Mouse (Mus musculus) limb, embryonic 13.5 days (tissue): Measurements from ENCODE around the gene Cela2a. TPM values are rescaled to one million over a fixed set of nuclear protein-coding genes. Genes with fewer than 3 reads are reported as not detected.

Experiments used
- ATAC-seq: fragments of 200-750 bp; cut with Nextera tagmentation; 2 replicates; pipeline ENCODE4 v1.8.0; 2017; ENCODE audit warnings: low read depth, moderate number of reproducible peaks, moderate TSS enrichment; ENCODE audit not compliant: low FRiP score
- H3K27ac ChIP-seq: fragments of 300-500 bp; sonication (generic); 2 replicates; pipeline ENCODE4 v1.5.1; 2015; ENCODE audit warnings: inconsistent platforms, mild to moderate bottlenecking, moderate library complexity
- H3K27me3 ChIP-seq: fragments of 300-500 bp; sonication (generic); 2 replicates; pipeline ENCODE4 v1.6.1; 2015; ENCODE audit warnings: mild to moderate bottlenecking, inconsistent platforms
- H3K36me3 ChIP-seq: fragments of 300-500 bp; sonication (generic); 2 replicates; pipeline ENCODE4 v1.6.1; 2015; ENCODE audit warnings: inconsistent platforms, mild to moderate bottlenecking, moderate library complexity
- H3K4me1 ChIP-seq: fragments of 300-500 bp; sonication (generic); 2 replicates; pipeline ENCODE4 v1.6.1; 2015; ENCODE audit warnings: inconsistent platforms
- H3K4me2 ChIP-seq: fragments of 300-500 bp; sonication (generic); replicated peaks from 2 replicates; pipeline ENCODE4 v1.6.1; 2015; ENCODE audit warnings: inconsistent platforms, mild to moderate bottlenecking, moderate library complexity
- H3K4me3 ChIP-seq: fragments of 300-500 bp; sonication (generic); 2 replicates; pipeline ENCODE4 v1.5.1; 2015; ENCODE audit warnings: moderate library complexity, mild to moderate bottlenecking, inconsistent platforms
- H3K9ac ChIP-seq: fragments of 300-500 bp; sonication (generic); 2 replicates; pipeline ENCODE4 v1.6.1; 2015; ENCODE audit warnings: mild to moderate bottlenecking, inconsistent platforms
- H3K9me3 ChIP-seq: fragments of 300-500 bp; sonication (generic); 2 replicates; pipeline ENCODE4 v1.6.1; 2016; ENCODE audit warnings: inconsistent platforms
- WGBS: fragments of 180-500 bp; shearing (Covaris S2); methylation state at CpG from one replicate; pipeline ENCODE4 v1.1.7; 2015; 5-methylcytosine and 5-hydroxymethylcytosine counted together
- polyA plus RNA-seq: library from polyadenylated mRNA; unstranded; fragments of >200 nt; fragmentation: Nextera tagmentation; extraction: Ambion mirVana; gene quantifications from 2 replicates; pipeline ENCODE4 v1.2.1, GENCODE M21; 2015

Gene Cela2a
- polyA plus RNA-seq, 1 experiment from 2014 or later = not detected

- Histone ChIP-seq H3K4me1 (no peaks in the 10 kb centered on the region; the same call in 1 of the 2 replicates), H3K36me3 (peaks cover under 1% of the 10 kb centered on the region; the same call in 1 of the 2 replicates), H3K9ac (no peak overlapping the region), H3K4me2 (no peak overlapping the region), H3K4me3 (no peak overlapping the region), H3K27ac (no peak overlapping the region), H3K9me3 (no peaks in the 10 kb centered on the region), H3K27me3 (no peaks in the 10 kb centered on the region)
- ATAC-seq = no peak
- 80% methylated on average over 9 of the region's 9 CpGs for WGBS
Measured at GRCm38 (mm10) chr4:141853437-141853836, 27.5 kb upstream of the Cela2a start.

GRCm38 (mm10) chr4:141845999-141846398, 20.0 kb upstream of the Cela2a start, which contains the start of gene Ctrc:
TSS of gene Ctrc (minus strand) at chr4:141846359.
- no peak within 1 kb of the TSS for H3K27ac ChIP-seq

GRCm38 (mm10) chr4:141834536-141835095, 8.7 kb upstream of the Cela2a start:
- no peak for ATAC-seq
- no peak overlapping the region for H3K27ac ChIP-seq
- H3K9ac ChIP-seq = no peak overlapping the region
- 66% methylated on average over 5 of the region's 5 CpGs for WGBS
- H3K4me1 ChIP-seq = no peaks in the 10 kb centered on the region
- H3K4me2 ChIP-seq = no peak overlapping the region
- H3K27me3 ChIP-seq = no peaks in the 10 kb centered on the region
- H3K4me3 ChIP-seq = no peak overlapping the region
- H3K36me3 ChIP-seq = no peaks in the 10 kb centered on the region
- no peaks in the 10 kb centered on the region for H3K9me3 ChIP-seq

More at GRCm38 (mm10) chr4:141845999-141846398, 20.0 kb upstream of the Cela2a start, which contains the start of gene Ctrc:
- H3K4me1 ChIP-seq = no peaks in the 10 kb centered on the region
- no peak within 1 kb of the TSS for H3K4me3 ChIP-seq
- no peak within 1 kb of the TSS for H3K4me2 ChIP-seq
- H3K27me3 ChIP-seq = no peaks in the 10 kb centered on the region
- no peaks in the 10 kb centered on the region for H3K9me3 ChIP-seq
- no peak within 1 kb of the TSS for H3K9ac ChIP-seq
- 73% methylated on average over 6 of the region's 6 CpGs for WGBS
- no peak for ATAC-seq
- H3K36me3 ChIP-seq = no peaks in the 10 kb centered on the region

DNA sequence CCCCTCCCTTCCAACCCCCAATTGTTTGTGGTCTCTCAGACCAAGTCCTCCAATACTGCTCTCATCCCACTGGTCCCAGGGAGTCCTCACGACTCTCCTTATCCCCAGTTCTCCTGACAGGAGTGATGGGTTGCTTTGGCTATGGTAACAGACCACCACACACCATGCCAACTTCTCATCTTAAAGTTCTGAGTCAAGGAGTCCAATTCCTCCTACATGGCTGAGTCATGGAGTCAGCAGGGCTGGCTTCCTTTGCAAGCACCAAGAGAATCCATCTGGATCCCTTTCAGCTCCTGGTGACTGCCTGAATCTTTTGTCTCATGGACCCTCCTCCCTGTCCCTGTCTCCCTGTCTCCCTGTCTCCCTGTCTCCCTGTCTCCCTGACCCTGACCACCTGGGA, 8.0 kb upstream of the Cela2a start:
- no peak for ATAC-seq
- Histone ChIP-seq H3K27me3 (no peaks in the 10 kb centered on the region), H3K4me1 (no peaks in the 10 kb centered on the region), H3K36me3 (no peaks in the 10 kb centered on the region), H3K9ac (no peak overlapping the region), H3K4me3 (no peak overlapping the region), H3K27ac (no peak overlapping the region), H3K4me2 (no peak overlapping the region), H3K9me3 (no peaks in the 10 kb centered on the region)
- WGBS = 33% methylated on average over 1 of the region's 1 CpGs

DNA sequence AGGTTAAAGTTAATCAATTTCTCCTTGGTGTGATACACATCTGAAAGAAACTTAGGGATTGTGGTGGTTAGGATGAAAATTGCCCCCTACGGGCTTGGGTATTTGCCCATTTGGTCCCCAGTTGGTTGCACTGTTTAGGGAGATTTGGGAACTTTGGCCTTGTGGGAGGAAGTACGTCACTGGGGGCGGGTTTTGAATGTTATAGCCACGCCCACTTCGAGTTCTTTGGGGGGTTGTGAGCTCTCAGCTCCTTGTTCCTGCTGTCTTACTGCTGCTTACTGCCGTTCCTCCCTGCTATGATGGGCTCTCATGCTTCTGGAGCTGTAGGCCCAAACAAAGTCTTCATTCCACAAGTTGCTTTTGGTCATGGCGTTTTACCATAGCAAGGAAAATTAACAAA, 5.4 kb upstream of the Cela2a start:
- no peaks in the 10 kb centered on the region for H3K27me3 ChIP-seq
- no peak overlapping the region for H3K9ac ChIP-seq
- no peak overlapping the region for H3K27ac ChIP-seq
- H3K4me1 ChIP-seq = no peaks in the 10 kb centered on the region
- H3K36me3 ChIP-seq = no peaks in the 10 kb centered on the region
- WGBS = 74% methylated on average over 7 of the region's 7 CpGs
- no peak overlapping the region for H3K4me3 ChIP-seq
- H3K9me3 ChIP-seq = no peaks in the 10 kb centered on the region
- ATAC-seq = no peak
- no peak overlapping the region for H3K4me2 ChIP-seq

- no peak for ATAC-seq
- Histone ChIP-seq H3K4me2 (no peak overlapping the region), H3K9ac (no peak overlapping the region), H3K36me3 (no peaks in the 10 kb centered on the region), H3K27me3 (no peaks in the 10 kb centered on the region), H3K9me3 (no peaks in the 10 kb centered on the region), H3K27ac (no peak overlapping the region), H3K4me1 (no peaks in the 10 kb centered on the region), H3K4me3 (no peak overlapping the region)
- 51% methylated on average over 11 of the region's 11 CpGs for WGBS
Measured at GRCm38 (mm10) chr4:141830381-141830780, 4.4 kb upstream of the Cela2a start.

DNA sequence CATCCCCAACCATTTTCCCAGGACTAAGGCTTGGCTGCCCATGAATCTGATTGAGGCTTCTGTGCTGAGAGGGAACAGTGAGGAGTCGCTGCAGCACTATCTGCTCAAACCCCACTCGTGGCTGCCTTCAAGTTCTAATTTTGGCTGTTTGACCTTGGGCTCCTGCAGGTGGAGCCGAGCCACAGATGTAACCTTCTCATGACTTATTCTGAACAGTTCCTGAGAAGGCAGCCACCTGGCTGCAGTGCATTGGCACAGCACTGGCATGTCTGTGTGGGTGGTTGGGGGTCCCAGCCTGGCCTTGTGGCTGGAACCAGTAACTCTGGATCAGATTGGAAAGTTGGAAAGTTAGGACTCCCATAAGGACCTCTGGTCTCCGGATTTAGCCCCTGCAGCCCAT, 2.2 kb upstream of the Cela2a start:
- Histone ChIP-seq H3K4me1 (no peaks in the 10 kb centered on the region), H3K27ac (no peak overlapping the region), H3K36me3 (no peaks in the 10 kb centered on the region), H3K4me3 (no peak overlapping the region), H3K9ac (no peak overlapping the region), H3K4me2 (no peak overlapping the region), H3K27me3 (no peaks in the 10 kb centered on the region), H3K9me3 (no peaks in the 10 kb centered on the region)
- no peak for ATAC-seq
- WGBS = 75% methylated on average over 4 of the region's 4 CpGs

- Histone ChIP-seq H3K9me3 (no peaks in the 10 kb centered on the region), H3K9ac (no peak overlapping the region), H3K4me2 (no peak overlapping the region), H3K4me1 (no peaks in the 10 kb centered on the region), H3K27me3 (no peaks in the 10 kb centered on the region), H3K36me3 (no peaks in the 10 kb centered on the region), H3K27ac (no peak overlapping the region), H3K4me3 (no peak overlapping the region)
- no peak for ATAC-seq
- WGBS = 94% methylated on average over 2 of the region's 2 CpGs
Measured at GRCm38 (mm10) chr4:141827401-141827800, 1.4 kb upstream of the Cela2a start.

DNA sequence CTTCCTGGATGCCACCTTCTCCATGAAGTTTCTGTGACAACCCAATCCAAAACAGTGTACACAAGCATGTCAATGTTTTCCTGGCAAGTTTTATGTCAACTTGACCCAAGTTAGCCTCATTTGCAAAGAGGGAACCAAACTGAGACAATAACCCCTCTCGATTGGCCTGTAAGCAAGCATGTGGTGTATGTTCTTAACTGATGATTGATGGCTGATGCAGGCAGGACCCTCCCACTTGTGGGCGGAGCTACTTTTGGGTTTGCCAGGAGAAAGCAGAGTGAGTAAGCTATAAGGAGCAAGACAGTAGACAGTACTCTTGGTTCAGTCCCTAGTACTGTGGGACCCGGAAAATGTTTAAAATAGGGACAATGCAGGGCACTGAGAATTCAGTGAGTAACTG, 3.0 kb downstream of the Cela2a start:
- Histone ChIP-seq H3K27me3 (no peaks in the 10 kb centered on the region), H3K27ac (no peak overlapping the region), H3K4me3 (no peak overlapping the region), H3K9ac (no peak overlapping the region), H3K4me2 (no peak overlapping the region), H3K36me3 (no peaks in the 10 kb centered on the region), H3K4me1 (no peaks in the 10 kb centered on the region), H3K9me3 (no peaks in the 10 kb centered on the region)
- WGBS = 56% methylated on average over 3 of the region's 3 CpGs
- no peak for ATAC-seq

GRCm38 (mm10) chr4:141822089-141822488, 3.9 kb downstream of the Cela2a start:
- no peaks in the 10 kb centered on the region for H3K9me3 ChIP-seq
- no peaks in the 10 kb centered on the region for H3K36me3 ChIP-seq
- ATAC-seq = no peak
- no peaks in the 10 kb centered on the region for H3K27me3 ChIP-seq
- H3K4me3 ChIP-seq = no peak overlapping the region
- no peak overlapping the region for H3K27ac ChIP-seq
- 71% methylated on average over 10 of the region's 10 CpGs for WGBS
- no peak overlapping the region for H3K4me2 ChIP-seq
- H3K4me1 ChIP-seq = peaks cover 8% of the 10 kb centered on the region; the same call in 1 of the 2 replicates
- no peak overlapping the region for H3K9ac ChIP-seq

- H3K27me3 ChIP-seq = no peaks in the 10 kb centered on the region
- no peak overlapping the region for H3K4me2 ChIP-seq
- no peak overlapping the region for H3K9ac ChIP-seq
- ATAC-seq = no peak
- H3K4me3 ChIP-seq = no peak overlapping the region
- H3K36me3 ChIP-seq = no peaks in the 10 kb centered on the region; the same call in 1 of the 2 replicates
- H3K9me3 ChIP-seq = no peaks in the 10 kb centered on the region
- peaks cover 11% of the 10 kb centered on the region; the same call in 1 of the 2 replicates for H3K4me1 ChIP-seq
- WGBS = 73% methylated on average over 3 of the region's 3 CpGs
- no peak overlapping the region for H3K27ac ChIP-seq
Measured at GRCm38 (mm10) chr4:141821178-141821577, 4.8 kb downstream of the Cela2a start.

- Histone ChIP-seq H3K27me3 (no peaks in the 10 kb centered on the region), H3K36me3 (peaks cover 15% of the 10 kb centered on the region), H3K4me3 (no peak overlapping the region), H3K4me1 (peaks cover 11% of the 10 kb centered on the region; the same call in 1 of the 2 replicates), H3K27ac (no peak overlapping the region), H3K4me2 (no peak overlapping the region), H3K9me3 (no peaks in the 10 kb centered on the region), H3K9ac (no peak overlapping the region)
- WGBS = 87% methylated on average over 7 of the region's 7 CpGs
- no peak for ATAC-seq
Measured at GRCm38 (mm10) chr4:141819316-141819715, 6.6 kb downstream of the Cela2a start.

GRCm38 (mm10) chr4:141818861-141819260, 7.1 kb downstream of the Cela2a start:
- Histone ChIP-seq H3K27me3 (no peaks in the 10 kb centered on the region), H3K27ac (no peak overlapping the region), H3K36me3 (peaks cover 19% of the 10 kb centered on the region), H3K9ac (no peak overlapping the region), H3K4me3 (no peak overlapping the region), H3K4me2 (no peak overlapping the region), H3K9me3 (no peaks in the 10 kb centered on the region), H3K4me1 (peaks cover 11% of the 10 kb centered on the region; the same call in 1 of the 2 replicates)
- WGBS = 88% methylated on average over 13 of the region's 13 CpGs
- no peak for ATAC-seq
